Mouse (Mus musculus) olfactory bulb, adult 2 months (tissue): ENCODE results near the gene 2310022B05Rik.

Experiments
- CTCF ChIP-seq: fragments of 200-500 bp; IDR thresholded peaks from 2 replicates; pipeline ENCODE4 v1.5.1; 2012; ENCODE audit warnings: low read depth, mild to moderate bottlenecking, low read length, moderate library complexity; ENCODE audit not compliant: insufficient read depth
- POLR2A ChIP-seq: fragments of 200-500 bp; IDR thresholded peaks from 2 replicates; pipeline ENCODE4 v1.6.1; 2012; ENCODE audit warnings: mild to moderate bottlenecking, low read depth, low read length, moderate library complexity; ENCODE audit not compliant: insufficient read depth

- TF ChIP-seq CTCF (no peak), POLR2A (no peak)
These were observed 37.9 kb upstream of the 2310022B05Rik start for GRCm38 (mm10) chr8:124701023-124701422.
